In genomic region chr5:132400556-132400955, GRCm38 (mm10) we compare ENCODE assay signal across 16 mouse cellular contexts.
A peak's percentile ranks its signal among the peaks of the same experiment; 100 is the strongest.
DNase-seq lines count a peak whose midpoint lies in the region; ATAC-seq lines count a peak whose summit lies in the region.
"Had no signal": no experiment of that assay in that cellular context is flagged by ENCODE, and none has a peak within 500 bp of the region (broad histone marks: within the 10 kb centered on the region; RNA-seq: fewer than 3 reads in every experiment).

No protein-coding gene starts in this region.

- H3K27me3 ChIP-seq in heart, embryonic 16.5 days (ENCODE audit: control insufficient read depth, insufficient read depth, low read length): no peaks in the 10 kb centered on the region
- no peaks in the 10 kb centered on the region for H3K27me3 ChIP-seq in midbrain, embryonic 11.5 days (ENCODE audit: control insufficient read depth, insufficient read depth, low read length)

- WGBS in heart, embryonic 16.5 days: 54% methylated on average over 10 of the region's 10 CpGs
- 89% methylated on average over 10 of the region's 10 CpGs for WGBS in midbrain, embryonic 11.5 days

- ATAC-seq in heart, embryonic 16.5 days (replicated peaks; ENCODE audit: extremely low read depth, insufficient read depth, low FRiP score): no peak; the same call in 1 of the 2 replicates
- peak; percentile 53 for ATAC-seq in granulocyte monocyte progenitor cell, adult 5-6 weeks (replicated peaks; ENCODE audit: poor library complexity, severe bottlenecking)
- ATAC-seq in midbrain, embryonic 11.5 days (ENCODE audit: low FRiP score): no peak
- ATAC-seq: hindbrain, embryonic 16.5 days; liver, postnatal 0 days had no signal

- no peak overlapping the region for H3K27ac ChIP-seq in heart, embryonic 16.5 days (ENCODE audit: low read length)
- H3K27ac ChIP-seq in midbrain, embryonic 11.5 days (ENCODE audit: low read depth, low read length): no peak overlapping the region
- H3K27ac ChIP-seq: midbrain, embryonic 10.5 days had no signal

- H3K36me3 ChIP-seq in heart, embryonic 16.5 days (ENCODE audit: control insufficient read depth, insufficient read depth): no peaks in the 10 kb centered on the region
- no peaks in the 10 kb centered on the region for H3K36me3 ChIP-seq in midbrain, embryonic 11.5 days (ENCODE audit: control insufficient read depth, insufficient read depth, low read length)
- H3K36me3 ChIP-seq: midbrain, embryonic 10.5 days had no signal

- H3K4me3 ChIP-seq in heart, embryonic 16.5 days (ENCODE audit: low read length): no peak overlapping the region
- no peak overlapping the region for H3K4me3 ChIP-seq in midbrain, embryonic 11.5 days (ENCODE audit: low read depth, low read length)
- H3K4me3 ChIP-seq: midbrain, embryonic 10.5 days had no signal

- peaks cover 23% of the 10 kb centered on the region for H3K4me1 ChIP-seq in heart, embryonic 16.5 days (ENCODE audit: control insufficient read depth, insufficient read depth, low read length)
- peaks cover 19% of the 10 kb centered on the region for H3K4me1 ChIP-seq in midbrain, embryonic 11.5 days (ENCODE audit: control insufficient read depth, insufficient read depth, low read length)

- no peak overlapping the region for H3K4me2 ChIP-seq in heart, embryonic 16.5 days (ENCODE audit: low read depth, low read length)
- H3K4me2 ChIP-seq in midbrain, embryonic 11.5 days: no peak overlapping the region

- intact Hi-C loops in heart, postnatal 36 days (cut with DNase I): no loop called here

- 0 out of 2 replicates have a peak overlapping the region, but pooled peaks have one; percentile 4 for H3K9ac ChIP-seq in heart, embryonic 16.5 days (ENCODE audit: low read length)
- no peak overlapping the region for H3K9ac ChIP-seq in midbrain, embryonic 11.5 days (ENCODE audit: low read length)
- H3K9ac ChIP-seq: liver, postnatal 0 days had no signal

- no peaks in the 10 kb centered on the region for H3K9me3 ChIP-seq in heart, embryonic 16.5 days (replicated peaks; ENCODE audit: control insufficient read depth, low read length)
- no peaks in the 10 kb centered on the region for H3K9me3 ChIP-seq in midbrain, embryonic 11.5 days (ENCODE audit: control insufficient read depth, low read length)
- H3K9me3 ChIP-seq: midbrain, embryonic 10.5 days had no signal

- DNase-seq in heart, postnatal 36 days: no peak
- DNase-seq in cerebellum, adult 9-11 months: peak; percentile 30
- peak; percentile 45 to 60 for DNase-seq in lung, postnatal 4 days
- DNase-seq in spleen, adult 18-20 months: no peak
- DNase-seq in midbrain, embryonic 11.5 days (ENCODE audit: low spot score, missing footprints): no peak
- DNase-seq in right cerebral cortex, postnatal 10 days (ENCODE audit: low spot score in 2 of 2): no peak
- DNase-seq: gastrocnemius, postnatal 14 days; kidney, adult 8-10 months; kidney, postnatal 36 days; liver, postnatal 0 days; right cerebral cortex, postnatal 4 days; thymus, adult 18-20 months had no signal

Comparison
In these comparisons a context has a peak if more than half of its experiments do, and no peak if none do; other contexts are left out.
1. DNase-seq: peak in cerebellum, adult 9-11 months (single experiment) and lung, postnatal 4 days (2 of 2); none in heart, postnatal 36 days (0 of 2), spleen, adult 18-20 months (0 of 2), midbrain, embryonic 11.5 days (single experiment) and right cerebral cortex, postnatal 10 days (0 of 2).